Mouse (Mus musculus): ENCODE data around the gene Sept10.
"Not testable (repeated sequence)": the region's sequence is repeated elsewhere in the genome, so short reads cannot be mapped to it uniquely, and the experiment has no call there.

Sept10 gene

DNA sequence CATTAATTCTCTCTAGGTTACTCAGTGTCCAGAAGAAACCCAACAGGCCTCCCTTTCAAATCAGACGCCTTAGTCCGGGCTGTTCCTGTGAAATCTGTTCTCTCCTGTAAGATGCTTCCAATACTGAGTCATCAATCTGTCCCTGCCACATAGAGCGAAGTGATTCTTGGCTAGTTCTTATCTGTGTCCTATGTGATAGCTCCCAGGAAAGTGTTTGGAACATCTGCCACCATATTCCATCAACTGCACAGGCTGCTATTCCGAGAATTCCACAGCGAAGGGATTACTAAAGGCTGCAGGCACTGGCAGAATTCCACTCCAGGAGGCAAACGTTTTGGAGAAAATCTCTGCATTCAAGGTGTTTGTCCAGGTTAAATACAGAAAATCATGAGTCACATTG, 94.0 kb downstream of the Sept10 start:
- DNase-seq (ENCODE audit: low spot score): no peak

DNA sequence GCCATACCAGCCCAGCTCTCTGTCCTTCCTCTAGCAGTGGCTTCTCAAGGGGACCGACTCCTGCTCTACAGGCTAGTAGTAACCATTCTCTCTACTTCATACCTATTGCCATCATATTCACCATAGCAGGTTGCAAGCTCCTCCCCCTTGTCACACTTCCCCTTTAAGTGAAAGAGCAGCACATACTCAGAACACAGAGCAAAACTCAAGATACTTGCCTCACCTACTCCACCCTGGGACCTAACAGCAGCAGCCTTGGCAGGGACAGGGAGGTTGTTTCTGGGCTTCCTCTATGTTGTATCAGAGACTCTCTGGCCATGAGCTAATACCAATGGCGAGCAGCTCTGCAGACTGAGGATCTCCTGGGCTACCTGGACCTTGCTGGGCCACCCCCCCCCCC, 96.2 kb downstream of the Sept10 start:
- DNase-seq (ENCODE audit: low spot score): no peak

- DNase-seq (ENCODE audit: low spot score): no peak
Measured at GRCm38 (mm10) chr10:59119811-59120210, 101.8 kb downstream of the Sept10 start.

DNA sequence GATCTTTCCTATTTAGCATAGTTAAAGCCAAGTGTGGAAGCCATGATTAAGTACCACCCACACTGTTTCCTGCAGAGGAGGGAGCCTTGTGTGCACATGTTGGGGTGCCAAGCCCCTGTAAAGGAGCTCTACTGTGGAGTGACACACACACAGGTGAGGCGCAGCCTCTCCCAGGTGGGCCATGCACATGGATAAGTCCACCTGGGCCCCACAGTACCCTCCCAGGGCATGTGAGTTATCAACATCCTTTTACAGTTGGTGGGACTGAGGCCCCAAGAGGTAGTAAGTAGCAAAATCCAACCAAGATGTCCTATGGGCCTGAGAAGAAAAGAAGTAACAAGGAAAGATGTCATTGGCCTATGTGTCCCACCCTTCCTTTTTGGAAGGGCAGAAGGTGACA, 102.6 kb downstream of the Sept10 start:
- no peak for DNase-seq (ENCODE audit: low spot score)

DNA sequence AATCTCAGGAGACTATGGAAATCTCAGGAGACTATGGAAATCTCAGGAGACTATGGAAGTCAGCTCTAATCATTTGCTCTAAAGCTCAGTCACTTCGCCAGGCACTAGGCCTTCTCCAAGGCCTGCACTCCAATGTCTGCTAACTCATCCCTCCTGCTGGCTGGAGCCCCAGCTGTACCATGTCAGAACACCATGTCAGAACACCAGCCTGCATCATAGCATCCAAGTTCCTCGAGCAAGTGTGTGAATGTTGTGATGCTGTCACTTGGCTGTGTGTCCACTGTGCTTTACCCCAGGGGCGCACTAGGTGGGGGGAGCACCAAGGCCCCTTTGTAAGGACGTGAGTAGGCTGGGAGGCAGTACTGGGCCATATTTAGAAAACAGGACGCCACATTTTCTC, 104.1 kb downstream of the Sept10 start:
- no peak for DNase-seq (ENCODE audit: low spot score)

DNA sequence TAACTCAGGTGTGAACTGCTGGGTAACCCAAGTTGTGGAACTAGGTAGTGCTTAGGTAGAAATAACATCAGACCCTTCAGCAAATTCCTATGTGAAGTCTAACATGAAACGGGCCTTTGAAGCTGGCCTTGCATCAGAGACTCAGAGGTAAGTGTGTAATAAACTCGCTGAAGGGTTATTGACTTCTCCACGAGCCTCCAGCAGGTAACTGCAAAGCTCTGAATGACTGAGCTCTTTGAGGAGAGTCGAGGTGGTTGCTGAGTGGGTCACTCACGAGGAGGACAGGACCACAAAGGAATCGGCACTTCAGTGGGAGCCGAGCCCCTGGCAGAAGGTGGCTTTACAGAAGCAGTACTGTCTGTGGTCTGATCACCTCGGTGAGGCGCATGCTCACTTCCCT, 105.3 kb downstream of the Sept10 start:
- no peak for DNase-seq (ENCODE audit: low spot score)

- no peak for DNase-seq (ENCODE audit: low spot score)
Measured at GRCm38 (mm10) chr10:59115691-59116090, 106.0 kb downstream of the Sept10 start.

GRCm38 (mm10) chr10:59114535-59115291, 106.9 kb downstream of the Sept10 start:
- DNase-seq (ENCODE audit: low spot score): no peak

DNA sequence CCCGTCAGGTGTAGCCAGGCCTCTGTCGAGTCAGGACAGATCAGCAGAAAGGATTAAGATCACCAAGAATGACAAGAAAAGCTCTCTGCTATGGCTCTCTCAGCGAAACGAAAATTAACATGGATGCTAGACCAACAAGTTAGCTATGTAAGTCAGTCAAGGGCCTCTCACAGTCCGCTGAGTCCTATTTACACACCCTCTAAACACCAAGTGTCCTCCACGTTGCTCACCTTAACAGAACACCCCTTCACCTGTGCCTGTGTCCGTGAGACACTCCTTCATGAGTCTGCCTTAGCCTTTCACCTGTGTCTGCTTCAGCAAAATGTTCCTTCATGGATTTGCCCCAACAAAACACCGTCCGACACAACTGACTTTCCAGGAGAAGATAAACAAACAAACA, 108.3 kb downstream of the Sept10 start:
- no peak for DNase-seq (ENCODE audit: low spot score)

DNA sequence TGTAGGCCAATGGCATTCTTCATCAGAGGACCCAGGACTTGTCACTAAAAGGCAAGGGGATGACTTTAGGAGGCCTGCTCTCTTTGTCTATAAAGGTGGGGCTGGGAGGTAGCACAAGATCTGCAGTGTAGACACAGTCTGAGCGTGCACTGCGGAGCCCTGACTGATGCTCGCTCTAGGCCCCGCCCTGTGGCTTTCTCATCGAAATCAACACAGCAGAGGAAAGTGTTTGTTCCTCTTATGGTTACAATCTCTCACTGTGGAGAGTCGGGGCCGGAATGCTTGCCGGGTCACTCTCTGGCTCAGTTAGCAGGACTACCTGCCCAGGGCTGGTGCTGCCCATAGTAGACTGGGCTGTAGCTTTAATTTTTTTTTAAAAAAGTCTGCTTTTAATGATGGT, 108.9 kb downstream of the Sept10 start:
- no peak for DNase-seq (ENCODE audit: low spot score)

DNA sequence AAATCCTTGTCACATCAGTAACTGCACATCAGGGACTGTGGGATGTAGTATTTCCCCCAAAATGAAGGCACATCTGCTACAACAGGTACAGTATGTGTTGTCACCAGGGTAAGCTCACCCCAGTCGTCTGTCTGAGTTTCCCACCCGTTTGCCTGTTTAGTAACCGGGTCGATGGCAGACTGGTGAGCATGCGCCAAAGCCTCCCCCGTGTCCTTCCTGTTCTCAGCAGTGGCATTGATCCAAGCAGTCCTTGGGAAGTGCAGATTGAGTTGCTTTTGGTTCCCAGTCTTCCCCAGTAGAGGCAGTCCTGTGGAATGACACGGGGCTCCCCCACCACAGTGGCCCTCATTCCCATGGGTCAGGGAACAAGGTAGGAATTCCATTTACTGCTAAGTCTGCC, 111.3 kb downstream of the Sept10 start:
- no peak for DNase-seq (ENCODE audit: low spot score)

- DNase-seq (ENCODE audit: low spot score): peak; percentile 61
Measured at GRCm38 (mm10) chr10:59109015-59109414, 112.6 kb downstream of the Sept10 start.

- no peak for DNase-seq (ENCODE audit: low spot score)
Measured at GRCm38 (mm10) chr10:59106644-59107043, 115.0 kb downstream of the Sept10 start.

GRCm38 (mm10) chr10:59105885-59106284, 115.8 kb downstream of the Sept10 start:
- no peak for DNase-seq (ENCODE audit: low spot score)

- no peak for DNase-seq (ENCODE audit: low spot score)
Measured at GRCm38 (mm10) chr10:59104683-59105082, 117.0 kb downstream of the Sept10 start.

- DNase-seq (ENCODE audit: low spot score): not testable (repeated sequence)
Measured at GRCm38 (mm10) chr10:59103076-59103475, 118.6 kb downstream of the Sept10 start.

DNA sequence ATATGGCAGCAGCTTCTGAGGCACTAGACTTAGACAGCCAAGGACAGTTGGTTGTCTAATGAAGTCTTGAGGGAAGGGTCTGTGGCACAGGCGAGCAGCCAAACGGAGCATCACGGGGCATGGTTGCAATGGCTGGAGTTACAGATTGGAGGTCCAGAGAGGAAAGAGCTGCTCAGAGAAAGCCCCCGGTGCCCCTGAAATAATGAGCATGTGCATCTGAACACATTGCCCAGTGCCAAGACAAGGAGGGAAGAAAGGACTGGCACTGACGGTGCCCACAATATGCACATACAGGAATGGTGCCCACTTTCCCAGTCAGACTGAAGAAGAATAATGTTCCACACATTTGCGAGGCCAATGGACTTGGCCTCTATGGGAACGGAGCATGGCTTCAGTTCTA, 129.7 kb downstream of the Sept10 start:
- no peak for DNase-seq (ENCODE audit: low spot score)
